8 mouse cellular contexts compared by ENCODE assay signal in the genomic region with DNA sequence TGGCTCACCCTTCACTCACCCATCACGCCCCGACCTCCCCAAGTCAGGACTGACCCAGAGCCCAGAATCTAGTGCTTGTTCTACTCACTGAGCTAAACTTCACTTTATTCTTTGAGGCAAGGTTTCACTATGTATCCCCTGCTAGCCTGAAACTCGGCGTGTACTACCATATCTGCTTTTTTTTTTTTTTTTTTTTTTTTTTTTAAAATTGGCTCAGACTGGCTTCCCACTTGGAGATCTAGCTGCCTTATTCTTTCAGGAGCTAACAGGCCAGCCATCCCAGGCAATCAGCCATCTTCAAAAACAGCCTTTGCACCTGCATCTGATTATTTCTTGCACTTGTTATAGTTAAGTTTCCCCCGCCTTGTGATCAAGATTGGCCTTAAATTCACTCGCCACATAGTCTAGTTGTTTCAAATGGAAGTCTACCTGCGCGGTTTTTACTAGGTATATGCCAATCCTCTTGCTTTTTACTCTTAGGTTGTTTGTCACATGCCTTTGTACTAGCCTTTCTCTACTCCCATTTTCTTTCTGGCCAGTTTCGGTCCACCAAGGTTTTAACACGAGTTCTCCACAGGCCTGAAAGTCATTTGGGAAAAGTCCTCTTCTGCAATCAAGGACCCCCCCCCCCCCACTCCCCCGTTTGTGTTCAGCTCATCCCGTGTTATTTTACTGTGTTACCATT. TPM values are rescaled to one million over a fixed set of nuclear protein-coding genes. Genes with fewer than 3 reads are reported as not detected.
DNase-seq lines count a peak whose midpoint lies in the region; ATAC-seq and TF ChIP-seq lines count a peak whose summit lies in the region.

No protein-coding gene starts in this region.

- WGBS in heart, embryonic 13.5 days = 27% methylated on average over 12 of the region's 12 CpGs
- 30% methylated on average over 12 of the region's 12 CpGs for WGBS in forebrain, embryonic 13.5 days
- 22% methylated on average over 12 of the region's 12 CpGs for WGBS in liver, embryonic 15.5 days (ENCODE audit: insufficient replicate concordance)

- ATAC-seq in heart, embryonic 13.5 days (ENCODE audit: extremely low read depth, insufficient number of reproducible peaks, low FRiP score, low TSS enrichment) = no peak
- no peak for ATAC-seq in G1E (ENCODE audit: extremely low read depth, insufficient number of reproducible peaks, low FRiP score, poor library complexity, severe bottlenecking)
- no peak for ATAC-seq in forebrain, embryonic 13.5 days
- ATAC-seq in liver, embryonic 15.5 days (ENCODE audit: insufficient read depth) = no peak

- TF ChIP-seq CTCF in G1E (IDR thresholded peaks at IDR 0.05; ENCODE audit: low read depth, low read length) = no peak

- no peaks in the 10 kb centered on the region for H3K27me3 ChIP-seq in heart, embryonic 13.5 days (replicated peaks)
- H3K27me3 ChIP-seq in G1E (ENCODE audit: insufficient read depth, low read length) = no peaks in the 10 kb centered on the region
- no peaks in the 10 kb centered on the region for H3K27me3 ChIP-seq in forebrain, embryonic 13.5 days
- no peaks in the 10 kb centered on the region for H3K27me3 ChIP-seq in liver, embryonic 15.5 days

- H3K9ac ChIP-seq in heart, embryonic 13.5 days = peak overlapping the region; percentile 86
- H3K9ac ChIP-seq in forebrain, embryonic 13.5 days = peak overlapping the region; percentile 74
- peak overlapping the region; percentile 64 for H3K9ac ChIP-seq in liver, embryonic 15.5 days

- H3K4me1 ChIP-seq in heart, embryonic 13.5 days = peaks cover 24% of the 10 kb centered on the region
- peaks cover 30% of the 10 kb centered on the region for H3K4me1 ChIP-seq in G1E (ENCODE audit: insufficient read depth, low read depth, low read length)
- H3K4me1 ChIP-seq in forebrain, embryonic 13.5 days = peaks cover 16% of the 10 kb centered on the region
- peaks cover 26% of the 10 kb centered on the region for H3K4me1 ChIP-seq in liver, embryonic 15.5 days (replicated peaks)

- peak overlapping the region; percentile 75 for H3K4me3 ChIP-seq in heart, embryonic 13.5 days
- peak overlapping the region; percentile 89 for H3K4me3 ChIP-seq in G1E (ENCODE audit: low read depth, low read length)
- peak overlapping the region; percentile 90 for H3K4me3 ChIP-seq in forebrain, embryonic 13.5 days
- peak overlapping the region; percentile 89 for H3K4me3 ChIP-seq in liver, embryonic 15.5 days (replicated peaks)

- intact Hi-C loops in heart, postnatal 10 days (cut with DNase I) = no loop called here

- H3K27ac ChIP-seq in heart, embryonic 13.5 days (replicated peaks) = peak overlapping the region; percentile 91
- H3K27ac ChIP-seq in forebrain, embryonic 13.5 days = peak overlapping the region; percentile 73; the same call in 1 of the 2 replicates
- H3K27ac ChIP-seq in liver, embryonic 15.5 days (replicated peaks) = peak overlapping the region; percentile 92

- no peaks in the 10 kb centered on the region for H3K36me3 ChIP-seq in heart, embryonic 13.5 days
- H3K36me3 ChIP-seq in G1E (replicated peaks) = no peaks in the 10 kb centered on the region
- no peaks in the 10 kb centered on the region for H3K36me3 ChIP-seq in forebrain, embryonic 13.5 days (ENCODE audit: poor library complexity, severe bottlenecking)
- H3K36me3 ChIP-seq in liver, embryonic 15.5 days (replicated peaks) = no peaks in the 10 kb centered on the region

- H3K9me3 ChIP-seq in heart, embryonic 13.5 days = no peaks in the 10 kb centered on the region
- no peaks in the 10 kb centered on the region for H3K9me3 ChIP-seq in G1E (replicated peaks)
- no peaks in the 10 kb centered on the region for H3K9me3 ChIP-seq in forebrain, embryonic 13.5 days (replicated peaks)
- H3K9me3 ChIP-seq in liver, embryonic 15.5 days (replicated peaks) = no peaks in the 10 kb centered on the region

- H3K4me2 ChIP-seq in heart, embryonic 13.5 days = peak overlapping the region; percentile 82
- peak overlapping the region; percentile 71 for H3K4me2 ChIP-seq in forebrain, embryonic 13.5 days
- H3K4me2 ChIP-seq in liver, embryonic 15.5 days = peak overlapping the region; percentile 85

- no peak for DNase-seq in heart, postnatal 10 days
- no peak for DNase-seq in G1E (ENCODE audit: low spot score)
- DNase-seq in right cerebral cortex, postnatal 10 days (ENCODE audit: low spot score in 2 of 2) = no peak
- DNase-seq in spleen, postnatal 36 days (ENCODE audit: low spot score in 2 of 2) = no peak
- no peak for DNase-seq in ovary, postnatal 14 days (ENCODE audit: low spot score)

RNA-seq across cellular contexts. Expression of a gene that starts 0.8 kb away (rescaled TPM):
- 8.9 and 11.1 TPM in 2 replicates for polyA plus RNA-seq in heart, embryonic 13.5 days (2015; fragmentation: Nextera tagmentation; extraction: Ambion mirVana)
- 1 to 10 TPM; 4.4 to 8.3 TPM for total RNA-seq in heart, postnatal 10 days (2021)
- total RNA-seq in G1E (2014; fragmentation: Nextera tagmentation) (23.1 and 27.1 TPM in 2 replicates), G1E (2017) (14.5 and 15.0 TPM in 2 replicates)
- polyA plus RNA-seq in G1E (2012) = 0.33 and 0.43 TPM in 2 replicates
- 12.4 and 13.1 TPM in 2 replicates for polyA plus RNA-seq in forebrain, embryonic 13.5 days (2015; fragmentation: Nextera tagmentation; extraction: Ambion mirVana)
- polyA plus RNA-seq in liver, embryonic 15.5 days (2015; fragmentation: Nextera tagmentation; extraction: Ambion mirVana) = 3.0 and 3.9 TPM in 2 replicates

RNA-seq across cellular contexts. Expression of a gene that starts 1.0 kb away (rescaled TPM):
- polyA plus RNA-seq in heart, embryonic 13.5 days (2015; fragmentation: Nextera tagmentation; extraction: Ambion mirVana) = 7.1 and 7.3 TPM in 2 replicates
- 10 to 100 TPM; 19.3 to 21.0 TPM for total RNA-seq in heart, postnatal 10 days (2021)
- total RNA-seq in G1E (2014; fragmentation: Nextera tagmentation) (32.2 and 35.7 TPM in 2 replicates), G1E (2017) (25.7 and 27.4 TPM in 2 replicates)
- 0.67 and 0.82 TPM in 2 replicates for polyA plus RNA-seq in G1E (2012)
- 19.2 and 21.7 TPM in 2 replicates for polyA plus RNA-seq in forebrain, embryonic 13.5 days (2015; fragmentation: Nextera tagmentation; extraction: Ambion mirVana)
- 3.1 and 3.4 TPM in 2 replicates for polyA plus RNA-seq in liver, embryonic 15.5 days (2015; fragmentation: Nextera tagmentation; extraction: Ambion mirVana)
